Mouse (Mus musculus) neural tube, embryonic 15.5 days (tissue): ENCODE measurements around the gene Fras1. TPM values are rescaled to one million over a fixed set of nuclear protein-coding genes. Genes with fewer than 3 reads are reported as not detected.
A peak's percentile ranks its signal among the peaks of the same experiment; 100 is the strongest.

ENCODE experiments used
- ATAC-seq: fragments of 200-750 bp; cut with Nextera tagmentation; 2 replicates; pipeline ENCODE4 v1.8.0; 2017; ENCODE audit warnings: mild to moderate bottlenecking, moderate TSS enrichment, moderate library complexity; ENCODE audit not compliant: low FRiP score
- H3K27ac ChIP-seq: fragments of 300-500 bp; sonication (generic); replicated peaks from 2 replicates; pipeline ENCODE4 v1.5.1; 2015; ENCODE audit warnings: mild to moderate bottlenecking, inconsistent platforms
- H3K27me3 ChIP-seq: fragments of 300-500 bp; sonication (generic); replicated peaks from 2 replicates; pipeline ENCODE4 v1.6.1; 2015; ENCODE audit warnings: inconsistent platforms
- H3K36me3 ChIP-seq: fragments of 300-500 bp; sonication (generic); 2 replicates; pipeline ENCODE4 v1.6.1; 2015; ENCODE audit warnings: inconsistent platforms
- H3K4me1 ChIP-seq: fragments of 300-500 bp; sonication (generic); 2 replicates; pipeline ENCODE4 v1.6.1; 2015; ENCODE audit warnings: inconsistent platforms
- H3K4me2 ChIP-seq: fragments of 300-500 bp; sonication (generic); 2 replicates; pipeline ENCODE4 v1.6.1; 2015; ENCODE audit warnings: inconsistent platforms, mild to moderate bottlenecking, moderate library complexity
- H3K4me3 ChIP-seq: fragments of 300-500 bp; sonication (generic); replicated peaks from 2 replicates; pipeline ENCODE4 v1.5.1; 2015; ENCODE audit warnings: mild to moderate bottlenecking, inconsistent platforms
- H3K9ac ChIP-seq: fragments of 300-500 bp; sonication (generic); replicated peaks from 2 replicates; pipeline ENCODE4 v1.6.1; 2015; ENCODE audit warnings: mild to moderate bottlenecking, inconsistent platforms
- H3K9me3 ChIP-seq: fragments of 300-500 bp; sonication (generic); replicated peaks from 2 replicates; pipeline ENCODE4 v1.6.1; 2016; ENCODE audit warnings: inconsistent platforms
- WGBS: fragments of 180-500 bp; shearing (Covaris S2); methylation state at CpG from one replicate; pipeline ENCODE4 v1.1.7; 2015; ENCODE audit warnings: mixed read lengths; 5-methylcytosine and 5-hydroxymethylcytosine counted together
- polyA plus RNA-seq: library from polyadenylated mRNA; unstranded; fragments of >200 nt; fragmentation: Nextera tagmentation; extraction: Ambion mirVana; gene quantifications from 2 replicates; pipeline ENCODE4 v1.2.1, GENCODE M21; 2015

The Fras1 gene
- polyA plus RNA-seq, result 5.3 and 8.0 TPM in 2 replicates

GRCm38 (mm10) chr5:96373567-96373985 lies at the start of gene Fras1:
TSS of gene Fras1 (plus strand) at chr5:96373955.
- Histone ChIP-seq H3K36me3 (no peaks in the 10 kb centered on the region), H3K4me2 (peak within 1 kb of the TSS; percentile 99), H3K9ac (peak within 1 kb of the TSS; percentile 61), H3K27me3 (peaks cover 3% of the 10 kb centered on the region; the same call in 1 of the 2 replicates), H3K27ac (peak within 1 kb of the TSS; percentile 72), H3K4me3 (peak within 1 kb of the TSS; percentile 53), H3K9me3 (no peaks in the 10 kb centered on the region), H3K4me1 (peaks cover 31% of the 10 kb centered on the region)
- WGBS, result under 1% methylated on average over 16 of the region's 16 CpGs
- ATAC-seq, result peak; percentile 68

GRCm38 (mm10) chr5:96331048-96331737 lies 42.6 kb upstream of the Fras1 start:
- no peak overlapping the region for H3K4me2 ChIP-seq
- H3K27ac ChIP-seq, result no peak overlapping the region
- H3K4me1 ChIP-seq, result no peaks in the 10 kb centered on the region
- H3K9ac ChIP-seq, result no peak overlapping the region
- no peaks in the 10 kb centered on the region for H3K27me3 ChIP-seq
- H3K4me3 ChIP-seq, result no peak overlapping the region
- H3K9me3 ChIP-seq, result no peaks in the 10 kb centered on the region
- 81% methylated on average over 25 of the region's 25 CpGs for WGBS
- H3K36me3 ChIP-seq, result no peaks in the 10 kb centered on the region
- ATAC-seq, result no peak

- Histone ChIP-seq H3K27me3 (no peaks in the 10 kb centered on the region), H3K4me2 (no peak overlapping the region), H3K27ac (no peak overlapping the region), H3K4me1 (no peaks in the 10 kb centered on the region), H3K36me3 (no peaks in the 10 kb centered on the region), H3K4me3 (no peak overlapping the region), H3K9ac (no peak overlapping the region), H3K9me3 (no peaks in the 10 kb centered on the region)
- 64% methylated on average over 5 of the region's 5 CpGs for WGBS
- ATAC-seq, result no peak
Observed at GRCm38 (mm10) chr5:96331738-96332070, 42.1 kb upstream of the Fras1 start.

- Histone ChIP-seq H3K9ac (no peak overlapping the region), H3K4me1 (no peaks in the 10 kb centered on the region), H3K36me3 (no peaks in the 10 kb centered on the region), H3K9me3 (no peaks in the 10 kb centered on the region), H3K27ac (no peak overlapping the region), H3K4me2 (no peak overlapping the region), H3K27me3 (no peaks in the 10 kb centered on the region), H3K4me3 (no peak overlapping the region)
- WGBS, result 60% methylated on average over 3 of the region's 3 CpGs
- ATAC-seq, result no peak
Observed at GRCm38 (mm10) chr5:96333963-96334362, 39.8 kb upstream of the Fras1 start.

GRCm38 (mm10) chr5:96340564-96340963 lies 33.2 kb upstream of the Fras1 start:
- no peak overlapping the region for H3K4me2 ChIP-seq
- no peaks in the 10 kb centered on the region for H3K27me3 ChIP-seq
- 98% methylated on average over 6 of the region's 6 CpGs for WGBS
- no peaks in the 10 kb centered on the region for H3K4me1 ChIP-seq
- H3K36me3 ChIP-seq, result no peaks in the 10 kb centered on the region
- no peaks in the 10 kb centered on the region for H3K9me3 ChIP-seq
- no peak for ATAC-seq
- H3K9ac ChIP-seq, result no peak overlapping the region
- H3K4me3 ChIP-seq, result no peak overlapping the region
- no peak overlapping the region for H3K27ac ChIP-seq

- Histone ChIP-seq H3K9ac (no peak overlapping the region), H3K9me3 (no peaks in the 10 kb centered on the region), H3K27me3 (no peaks in the 10 kb centered on the region), H3K4me1 (no peaks in the 10 kb centered on the region), H3K36me3 (no peaks in the 10 kb centered on the region), H3K4me2 (no peak overlapping the region), H3K4me3 (no peak overlapping the region), H3K27ac (no peak overlapping the region)
- no peak for ATAC-seq
- WGBS, result 57% methylated on average over 2 of the region's 2 CpGs
Observed at GRCm38 (mm10) chr5:96344983-96345382, 28.8 kb upstream of the Fras1 start.

- H3K27ac ChIP-seq, result no peak overlapping the region
- no peak overlapping the region for H3K9ac ChIP-seq
- no peaks in the 10 kb centered on the region for H3K27me3 ChIP-seq
- no peak overlapping the region for H3K4me2 ChIP-seq
- no peaks in the 10 kb centered on the region for H3K9me3 ChIP-seq
- no peak overlapping the region for H3K4me3 ChIP-seq
- no peaks in the 10 kb centered on the region for H3K36me3 ChIP-seq
- no peaks in the 10 kb centered on the region for H3K4me1 ChIP-seq
- ATAC-seq, result no peak
Observed at GRCm38 (mm10) chr5:96351963-96352362, 21.8 kb upstream of the Fras1 start.

- WGBS, result 71% methylated on average over 4 of the region's 4 CpGs
- H3K4me1 ChIP-seq, result no peaks in the 10 kb centered on the region
Observed at GRCm38 (mm10) chr5:96363950-96364349, 9.8 kb upstream of the Fras1 start.

GRCm38 (mm10) chr5:96365590-96365989 lies 8.2 kb upstream of the Fras1 start:
- ATAC-seq, result no peak
- Histone ChIP-seq H3K9me3 (no peaks in the 10 kb centered on the region), H3K4me2 (no peak overlapping the region), H3K36me3 (no peaks in the 10 kb centered on the region), H3K27me3 (no peaks in the 10 kb centered on the region), H3K27ac (no peak overlapping the region), H3K4me1 (no peaks in the 10 kb centered on the region), H3K4me3 (no peak overlapping the region), H3K9ac (no peak overlapping the region)
- WGBS, result 78% methylated on average over 5 of the region's 5 CpGs

More at GRCm38 (mm10) chr5:96363950-96364349, 9.8 kb upstream of the Fras1 start:
- Histone ChIP-seq H3K36me3 (no peaks in the 10 kb centered on the region), H3K9me3 (no peaks in the 10 kb centered on the region), H3K27me3 (no peaks in the 10 kb centered on the region), H3K4me3 (no peak overlapping the region), H3K9ac (no peak overlapping the region), H3K4me2 (no peak overlapping the region), H3K27ac (no peak overlapping the region)
- no peak for ATAC-seq

- no peak overlapping the region for H3K9ac ChIP-seq
- no peaks in the 10 kb centered on the region for H3K27me3 ChIP-seq
- ATAC-seq, result no peak
Observed at GRCm38 (mm10) chr5:96367260-96367659, 6.5 kb upstream of the Fras1 start.

GRCm38 (mm10) chr5:96373106-96373505 lies 649 bp upstream of the Fras1 start:
- Histone ChIP-seq H3K9me3 (no peaks in the 10 kb centered on the region), H3K36me3 (no peaks in the 10 kb centered on the region), H3K27ac (peak overlapping the region; percentile 72; the same call in 1 of the 2 replicates), H3K9ac (peak overlapping the region; percentile 61; the same call in 1 of the 2 replicates), H3K27me3 (peaks cover 3% of the 10 kb centered on the region; the same call in 1 of the 2 replicates), H3K4me3 (peak overlapping the region; percentile 53), H3K4me2 (peak overlapping the region; percentile 99), H3K4me1 (peaks cover 31% of the 10 kb centered on the region)
- no peak; the same call in 1 of the 2 replicates for ATAC-seq
- WGBS, result 36% methylated on average over 6 of the region's 6 CpGs

More at GRCm38 (mm10) chr5:96367260-96367659, 6.5 kb upstream of the Fras1 start:
- Histone ChIP-seq H3K9me3 (no peaks in the 10 kb centered on the region), H3K4me2 (no peak overlapping the region), H3K4me1 (no peaks in the 10 kb centered on the region), H3K36me3 (no peaks in the 10 kb centered on the region), H3K27ac (no peak overlapping the region), H3K4me3 (no peak overlapping the region)
